Mouse (Mus musculus) large intestine, adult 2 months (tissue): ENCODE measurements around the gene Acd. TPM values are rescaled to one million over a fixed set of nuclear protein-coding genes. Genes with fewer than 3 reads are reported as not detected.
A peak's percentile ranks its signal among the peaks of the same experiment; 100 is the strongest.

Experiments used
- DNase-seq: peaks from one replicate; pipeline ENCODE4 v3.0.0-alpha.2; 2012; ENCODE audit warnings: low read depth, low spot score
- WGBS: fragments of 180-500 bp; shearing (Covaris S2); methylation state at CpG from one replicate; pipeline ENCODE4 v1.1.7; 2018; 5-methylcytosine and 5-hydroxymethylcytosine counted together
- polyA plus RNA-seq: library from polyadenylated mRNA; depleted of rRNA; stranded (reverse); fragments of >200 nt; gene quantifications from 2 replicates; pipeline ENCODE4 v1.2.3, GENCODE M21; 2012; rRNA removed

The Acd gene
- polyA plus RNA-seq: 25.5 and 26.4 TPM in 2 replicates

- under 1% methylated on average over 60 of the region's 60 CpGs for WGBS
- peak; percentile 76 for DNase-seq
Observed at GRCm38 (mm10) chr8:105700966-105701824, at the start of gene Acd, which contains the start of gene Pard6a. Gene Acd (minus strand): TSS chr8:105701102. Gene Pard6a (plus strand): TSS chr8:105701148.

- WGBS: 8% methylated on average over 11 of the region's 11 CpGs
- DNase-seq: peak; percentile 75
Observed at GRCm38 (mm10) chr8:105750606-105751005, 49.7 kb upstream of the Acd start.

- DNase-seq: no peak
Observed at GRCm38 (mm10) chr8:105743301-105743700, 42.4 kb upstream of the Acd start.

GRCm38 (mm10) chr8:105739216-105739615 lies 38.3 kb upstream of the Acd start:
- no peak for DNase-seq
- WGBS: 81% methylated on average over 5 of the region's 5 CpGs

More at GRCm38 (mm10) chr8:105743301-105743700, 42.4 kb upstream of the Acd start:
- 86% methylated on average over 4 of the region's 4 CpGs for WGBS

- WGBS: 94% methylated on average over 5 of the region's 5 CpGs
- DNase-seq: no peak
Observed at GRCm38 (mm10) chr8:105732186-105732585, 31.3 kb upstream of the Acd start.

GRCm38 (mm10) chr8:105727397-105728124 lies 26.7 kb upstream of the Acd start:
- WGBS: 78% methylated on average over 18 of the region's 18 CpGs
- no peak for DNase-seq

GRCm38 (mm10) chr8:105725726-105726125 lies 24.8 kb upstream of the Acd start:
- WGBS: 86% methylated on average over 5 of the region's 5 CpGs
- no peak for DNase-seq

- no peak for DNase-seq
- 92% methylated on average over 9 of the region's 9 CpGs for WGBS
Observed at GRCm38 (mm10) chr8:105722861-105723260, 22.0 kb upstream of the Acd start.

- WGBS: 85% methylated on average over 4 of the region's 4 CpGs
- no peak for DNase-seq
Observed at GRCm38 (mm10) chr8:105719637-105720036, 18.7 kb upstream of the Acd start.

- WGBS: 93% methylated on average over 15 of the region's 15 CpGs
- DNase-seq: no peak
Observed at GRCm38 (mm10) chr8:105716302-105716945, 15.5 kb upstream of the Acd start.

- WGBS: 16% methylated on average over 6 of the region's 6 CpGs
- DNase-seq: peak; percentile 31
Observed at GRCm38 (mm10) chr8:105715042-105715441, 14.1 kb upstream of the Acd start.

GRCm38 (mm10) chr8:105714139-105714538 lies 13.2 kb upstream of the Acd start:
- peak; percentile 93 for DNase-seq
- WGBS: under 1% methylated on average over 3 of the region's 3 CpGs

- WGBS: 85% methylated on average over 3 of the region's 3 CpGs
Observed at GRCm38 (mm10) chr8:105712286-105712685, 11.4 kb upstream of the Acd start.

GRCm38 (mm10) chr8:105709317-105709716 lies 8.4 kb upstream of the Acd start:
- no peak for DNase-seq
- 82% methylated on average over 13 of the region's 14 CpGs for WGBS

More at GRCm38 (mm10) chr8:105712286-105712685, 11.4 kb upstream of the Acd start:
- no peak for DNase-seq

GRCm38 (mm10) chr8:105708675-105709074 lies 7.8 kb upstream of the Acd start:
- WGBS: 92% methylated on average over 8 of the region's 8 CpGs

GRCm38 (mm10) chr8:105707498-105708403 lies 6.8 kb upstream of the Acd start, which contains the start of the genes 4933405L10Rik and Enkd1:
Gene 4933405L10Rik (plus strand): TSS chr8:105707655.
Gene Enkd1 (minus strand): TSS chr8:105708210.
- 2% methylated on average over 55 of the region's 55 CpGs for WGBS
- peak; percentile 72 for DNase-seq

More at GRCm38 (mm10) chr8:105708675-105709074, 7.8 kb upstream of the Acd start:
- no peak for DNase-seq

GRCm38 (mm10) chr8:105706426-105706825 lies 5.5 kb upstream of the Acd start:
- WGBS: 90% methylated on average over 12 of the region's 12 CpGs
- no peak for DNase-seq

- DNase-seq: no peak
- WGBS: 89% methylated on average over 6 of the region's 6 CpGs
Observed at GRCm38 (mm10) chr8:105704955-105705354, 4.1 kb upstream of the Acd start.
